Mouse (Mus musculus): ENCODE measurements at regions not wholly inside any gene's neighbourhood (a gene's known extent, or its start where the extent isn't known, plus 50 kb on each side); places are given as distances from the start of the nearest gene placed in this dataset.

DNA sequence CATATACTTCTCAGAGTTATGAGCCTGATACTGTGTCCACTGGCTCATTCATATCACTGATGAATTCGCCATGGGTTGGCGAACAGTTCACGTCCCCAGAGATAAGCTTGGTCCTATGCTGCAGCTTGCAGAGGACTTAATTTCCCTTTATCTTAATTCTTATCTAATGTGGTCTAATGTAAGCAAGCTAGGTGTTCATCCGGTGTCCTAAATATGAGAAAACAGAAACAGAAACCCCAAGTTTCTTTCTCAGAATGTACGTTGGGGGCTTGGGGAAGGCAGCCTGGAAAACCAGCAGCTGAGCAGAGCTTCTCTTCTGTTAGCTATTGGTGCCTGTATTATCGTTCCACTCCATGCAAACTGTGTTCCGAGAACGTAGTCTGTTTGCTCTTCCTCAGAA lies 170.1 kb downstream of the 1700064H15Rik start:
- Histone ChIP-seq H3K4me2 (replicated peaks) (no peak overlapping the region), H3K9me3 (no peaks in the 10 kb centered on the region), H3K36me3 (no peaks in the 10 kb centered on the region), H3K4me3 (no peak overlapping the region), H3K4me1 (no peaks in the 10 kb centered on the region), H3K9ac (no peak overlapping the region), H3K27me3 (replicated peaks) (no peaks in the 10 kb centered on the region), H3K27ac (no peak overlapping the region)
- ATAC-seq (ENCODE audit: low FRiP score, low read depth): no peak
- WGBS: 94% methylated on average over 8 of the region's 8 CpGs

GRCm38 (mm10) chr3:19457431-19457830 lies 171.0 kb downstream of the 1700064H15Rik start:
- no peak for ATAC-seq (ENCODE audit: low FRiP score, low read depth)
- H3K36me3 ChIP-seq: no peaks in the 10 kb centered on the region
- H3K27me3 ChIP-seq (replicated peaks): no peaks in the 10 kb centered on the region
- H3K4me2 ChIP-seq (replicated peaks): no peak overlapping the region
- H3K9ac ChIP-seq: no peak overlapping the region
- 97% methylated on average over 2 of the region's 2 CpGs for WGBS
- no peak overlapping the region for H3K4me3 ChIP-seq
- H3K9me3 ChIP-seq: no peaks in the 10 kb centered on the region
- H3K27ac ChIP-seq: no peak overlapping the region
- no peaks in the 10 kb centered on the region for H3K4me1 ChIP-seq

GRCm38 (mm10) chr3:19455838-19456448 lies 172.5 kb downstream of the 1700064H15Rik start:
- WGBS: 88% methylated on average over 4 of the region's 4 CpGs

DNA sequence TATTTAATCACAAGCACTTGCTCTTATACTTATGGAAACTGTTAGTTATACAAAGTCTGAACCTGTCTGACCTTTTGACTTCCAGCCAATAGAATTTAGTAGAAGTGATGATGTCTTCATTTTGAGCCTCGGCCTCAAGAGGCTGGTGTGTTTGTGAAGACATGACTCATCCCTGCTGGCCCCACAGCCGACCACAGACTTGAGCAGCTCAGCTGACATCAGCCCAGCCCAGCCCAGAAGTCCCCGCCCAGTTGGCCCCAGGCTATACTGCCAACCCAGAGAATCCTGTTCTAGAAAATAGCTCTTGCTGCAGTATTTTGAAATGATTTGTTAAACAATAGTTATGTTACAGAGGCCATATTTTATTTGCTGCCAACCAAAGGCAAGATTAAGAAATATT lies 177.5 kb downstream of the 1700064H15Rik start:
- 50% methylated on average over 3 of the region's 3 CpGs for WGBS

More at GRCm38 (mm10) chr3:19455838-19456448, 172.5 kb downstream of the 1700064H15Rik start:
- no peak for ATAC-seq (ENCODE audit: low FRiP score, low read depth)
- Histone ChIP-seq H3K9ac (no peak overlapping the region), H3K27ac (no peak overlapping the region), H3K4me3 (no peak overlapping the region), H3K4me1 (no peaks in the 10 kb centered on the region), H3K36me3 (no peaks in the 10 kb centered on the region), H3K27me3 (replicated peaks) (no peaks in the 10 kb centered on the region), H3K9me3 (no peaks in the 10 kb centered on the region), H3K4me2 (replicated peaks) (no peak overlapping the region)

GRCm38 (mm10) chr3:19448931-19449330 lies 179.5 kb downstream of the 1700064H15Rik start:
- H3K36me3 ChIP-seq: no peaks in the 10 kb centered on the region
- H3K27me3 ChIP-seq (replicated peaks): no peaks in the 10 kb centered on the region
- 85% methylated on average over 3 of the region's 3 CpGs for WGBS
- ATAC-seq (ENCODE audit: low FRiP score, low read depth): no peak
- no peaks in the 10 kb centered on the region for H3K4me1 ChIP-seq
- no peak overlapping the region for H3K9ac ChIP-seq
- no peak overlapping the region for H3K27ac ChIP-seq
- H3K9me3 ChIP-seq: no peaks in the 10 kb centered on the region
- H3K4me2 ChIP-seq (replicated peaks): no peak overlapping the region
- no peak overlapping the region for H3K4me3 ChIP-seq

More for the DNA sequence above, 177.5 kb downstream of the 1700064H15Rik start:
- Histone ChIP-seq H3K27ac (no peak overlapping the region), H3K4me2 (replicated peaks) (no peak overlapping the region), H3K9ac (no peak overlapping the region), H3K36me3 (no peaks in the 10 kb centered on the region), H3K4me3 (no peak overlapping the region), H3K4me1 (no peaks in the 10 kb centered on the region), H3K9me3 (no peaks in the 10 kb centered on the region), H3K27me3 (replicated peaks) (no peaks in the 10 kb centered on the region)
- ATAC-seq (ENCODE audit: low FRiP score, low read depth): peak; percentile 53; the same call in 1 of the 2 replicates

DNA sequence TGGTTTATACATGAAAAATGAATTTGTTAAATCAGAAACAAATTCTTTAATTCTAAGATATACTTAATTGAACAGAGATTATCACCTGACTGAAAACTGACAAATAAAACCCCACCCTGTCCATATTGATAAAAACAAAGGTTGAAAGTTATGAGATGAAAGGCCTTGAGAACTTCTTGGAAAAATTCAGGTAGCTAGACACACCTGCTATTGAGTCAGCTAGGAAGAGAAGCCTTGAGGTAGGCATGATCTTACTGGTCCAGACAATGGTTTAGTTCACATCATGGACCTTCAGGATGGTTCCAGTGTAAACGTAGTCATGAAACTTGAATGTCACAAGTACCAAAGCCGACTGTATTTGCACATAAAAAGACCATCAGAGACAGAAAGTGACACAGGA lies 180.3 kb downstream of the 1700064H15Rik start:
- no peak for ATAC-seq (ENCODE audit: low FRiP score, low read depth)
- no peaks in the 10 kb centered on the region for H3K27me3 ChIP-seq (replicated peaks)
- no peaks in the 10 kb centered on the region for H3K9me3 ChIP-seq
- H3K4me3 ChIP-seq: no peak overlapping the region
- H3K36me3 ChIP-seq: no peaks in the 10 kb centered on the region
- H3K4me1 ChIP-seq: no peaks in the 10 kb centered on the region
- WGBS: 82% methylated on average over 2 of the region's 2 CpGs
- H3K27ac ChIP-seq: no peak overlapping the region
- H3K4me2 ChIP-seq (replicated peaks): no peak overlapping the region
- no peak overlapping the region for H3K9ac ChIP-seq

GRCm38 (mm10) chr3:19447733-19448132 lies 180.7 kb downstream of the 1700064H15Rik start:
- H3K4me1 ChIP-seq: no peaks in the 10 kb centered on the region
- H3K4me3 ChIP-seq: no peak overlapping the region
- H3K27me3 ChIP-seq (replicated peaks): no peaks in the 10 kb centered on the region
- WGBS: 67% methylated on average over 1 of the region's 1 CpGs
- no peak overlapping the region for H3K9ac ChIP-seq
- ATAC-seq (ENCODE audit: low FRiP score, low read depth): no peak
- no peak overlapping the region for H3K4me2 ChIP-seq (replicated peaks)
- no peaks in the 10 kb centered on the region for H3K36me3 ChIP-seq
- H3K9me3 ChIP-seq: no peaks in the 10 kb centered on the region
- no peak overlapping the region for H3K27ac ChIP-seq

DNA sequence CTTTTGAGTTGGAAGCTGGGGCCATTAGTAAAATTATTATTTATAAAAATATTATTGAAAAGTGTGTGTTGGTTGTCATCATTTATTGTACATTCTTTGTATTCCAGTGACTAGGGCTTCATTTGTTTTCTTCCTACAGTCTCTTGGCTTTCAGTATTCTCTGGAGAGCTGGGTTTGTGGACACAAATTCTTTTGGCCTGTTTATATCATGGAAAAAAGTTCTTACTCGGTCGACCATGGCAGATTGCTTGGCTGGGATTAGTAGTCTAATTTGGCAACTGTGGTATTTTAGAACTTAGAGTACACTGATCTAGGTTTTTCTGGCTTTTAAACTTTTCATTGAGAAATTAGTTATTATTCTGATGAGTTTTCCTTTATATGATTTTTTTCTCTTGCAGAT lies 183.6 kb downstream of the 1700064H15Rik start:
- no peaks in the 10 kb centered on the region for H3K36me3 ChIP-seq
- 78% methylated on average over 2 of the region's 2 CpGs for WGBS
- H3K4me3 ChIP-seq: no peak overlapping the region
- no peaks in the 10 kb centered on the region for H3K4me1 ChIP-seq
- no peak overlapping the region for H3K4me2 ChIP-seq (replicated peaks)
- H3K9ac ChIP-seq: no peak overlapping the region
- H3K27me3 ChIP-seq (replicated peaks): no peaks in the 10 kb centered on the region
- ATAC-seq (ENCODE audit: low FRiP score, low read depth): no peak
- H3K9me3 ChIP-seq: no peaks in the 10 kb centered on the region
- H3K27ac ChIP-seq: no peak overlapping the region

GRCm38 (mm10) chr3:19441827-19442226 lies 186.7 kb downstream of the 1700064H15Rik start:
- WGBS: 66% methylated on average over 1 of the region's 1 CpGs
- no peak overlapping the region for H3K27ac ChIP-seq
- no peaks in the 10 kb centered on the region for H3K9me3 ChIP-seq
- no peak for ATAC-seq (ENCODE audit: low FRiP score, low read depth)
- no peaks in the 10 kb centered on the region for H3K27me3 ChIP-seq (replicated peaks)
- H3K36me3 ChIP-seq: no peaks in the 10 kb centered on the region
- no peaks in the 10 kb centered on the region for H3K4me1 ChIP-seq
- no peak overlapping the region for H3K4me2 ChIP-seq (replicated peaks)
- H3K9ac ChIP-seq: no peak overlapping the region
- no peak overlapping the region for H3K4me3 ChIP-seq

GRCm38 (mm10) chr3:19430159-19430558 lies 198.3 kb downstream of the 1700064H15Rik start:
- H3K36me3 ChIP-seq: no peaks in the 10 kb centered on the region
- H3K4me2 ChIP-seq (replicated peaks): no peak overlapping the region
- H3K9me3 ChIP-seq: no peaks in the 10 kb centered on the region
- no peaks in the 10 kb centered on the region for H3K4me1 ChIP-seq
- no peak overlapping the region for H3K9ac ChIP-seq
- no peaks in the 10 kb centered on the region for H3K27me3 ChIP-seq (replicated peaks)
- no peak overlapping the region for H3K27ac ChIP-seq
- WGBS: 88% methylated on average over 4 of the region's 4 CpGs
- no peak for ATAC-seq (ENCODE audit: low FRiP score, low read depth)
- no peak overlapping the region for H3K4me3 ChIP-seq

- Histone ChIP-seq H3K4me2 (replicated peaks) (no peak overlapping the region), H3K27me3 (replicated peaks) (no peaks in the 10 kb centered on the region), H3K4me3 (no peak overlapping the region), H3K36me3 (no peaks in the 10 kb centered on the region), H3K9ac (no peak overlapping the region), H3K9me3 (no peaks in the 10 kb centered on the region), H3K27ac (no peak overlapping the region), H3K4me1 (no peaks in the 10 kb centered on the region)
- no peak for ATAC-seq (ENCODE audit: low FRiP score, low read depth)
- WGBS: 92% methylated on average over 6 of the region's 6 CpGs
These were observed 198.9 kb downstream of the 1700064H15Rik start for GRCm38 (mm10) chr3:19429422-19430076.

DNA sequence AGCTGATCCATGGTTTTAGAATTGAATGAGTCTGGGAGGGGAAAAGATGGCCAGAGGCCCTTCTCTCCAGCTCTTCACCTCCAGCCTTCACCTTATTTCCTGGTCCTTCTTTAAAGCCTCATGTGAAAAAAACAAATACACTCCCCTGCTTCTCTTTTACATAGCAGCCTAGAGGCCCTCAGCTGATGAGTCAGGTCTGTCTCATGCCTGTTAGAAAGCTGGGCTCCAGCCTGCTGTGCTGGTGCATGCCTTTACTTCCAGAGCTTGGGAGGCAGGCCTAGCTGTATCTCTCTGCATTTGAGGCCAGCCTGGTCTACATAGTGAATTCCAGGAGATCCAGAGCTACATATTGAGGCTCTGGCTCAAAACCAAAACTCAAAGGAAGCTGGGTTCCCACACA lies 199.5 kb downstream of the 1700064H15Rik start:
- H3K9ac ChIP-seq: no peak overlapping the region
- no peaks in the 10 kb centered on the region for H3K36me3 ChIP-seq
- H3K4me2 ChIP-seq (replicated peaks): no peak overlapping the region
- H3K4me3 ChIP-seq: no peak overlapping the region
- H3K27ac ChIP-seq: no peak overlapping the region
- H3K4me1 ChIP-seq: no peaks in the 10 kb centered on the region
- H3K27me3 ChIP-seq (replicated peaks): no peaks in the 10 kb centered on the region
- ATAC-seq (ENCODE audit: low FRiP score, low read depth): no peak
- H3K9me3 ChIP-seq: no peaks in the 10 kb centered on the region

GRCm38 (mm10) chr3:19426130-19426556 lies 202.3 kb downstream of the 1700064H15Rik start:
- H3K36me3 ChIP-seq: no peaks in the 10 kb centered on the region
- H3K9me3 ChIP-seq: no peaks in the 10 kb centered on the region
- no peaks in the 10 kb centered on the region for H3K27me3 ChIP-seq (replicated peaks)
- no peaks in the 10 kb centered on the region for H3K4me1 ChIP-seq
- WGBS: 81% methylated on average over 1 of the region's 1 CpGs
- H3K27ac ChIP-seq: no peak overlapping the region
- ATAC-seq (ENCODE audit: low FRiP score, low read depth): no peak
- no peak overlapping the region for H3K4me2 ChIP-seq (replicated peaks)
- H3K9ac ChIP-seq: no peak overlapping the region
- no peak overlapping the region for H3K4me3 ChIP-seq
